Mouse (Mus musculus): ENCODE data around the gene Optn.

DNA sequence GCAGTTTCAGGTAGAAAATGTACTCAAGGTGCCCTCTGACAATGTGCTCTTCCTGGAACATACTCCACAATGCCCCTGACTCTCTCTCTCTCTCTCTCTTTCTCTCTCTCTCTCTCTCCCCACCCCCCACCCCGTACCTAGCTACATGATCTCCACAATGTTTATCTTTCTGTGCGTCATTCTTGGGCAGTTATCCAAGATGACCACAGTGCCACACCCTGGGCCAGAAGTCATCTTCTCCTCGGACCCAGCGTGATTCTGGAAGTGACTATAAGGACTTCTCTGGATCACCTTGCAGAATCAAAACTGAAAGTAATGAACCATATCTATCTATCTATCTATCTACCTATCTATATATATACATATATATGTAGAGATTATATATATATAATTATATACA, 4.1 kb upstream of the Optn start:
- TF ChIP-seq CTCF (IDR thresholded peaks at IDR 0.05; ENCODE audit: extremely low read depth, insufficient read depth, low read length): no peak
- no peak for TF ChIP-seq POLR2A (IDR thresholded peaks at IDR 0.05; ENCODE audit: extremely low read depth, insufficient read depth, low read length)
